Comparison of ENCODE assay signal across 12 mouse cellular contexts in genomic region chr13:63097440-63097930, GRCm38 (mm10).
DNase-seq lines count a peak whose midpoint lies in the region; ATAC-seq and TF ChIP-seq lines count a peak whose summit lies in the region.
"Had no signal": no experiment of that assay in that cellular context is flagged by ENCODE, and none has a peak within 500 bp of the region (broad histone marks: within the 10 kb centered on the region; RNA-seq: fewer than 3 reads in every experiment).

No protein-coding gene starts in this region.

- no peak overlapping the region for H3K9ac ChIP-seq in embryonic facial prominence, embryonic 13.5 days
- peak overlapping the region; percentile 46; the same call in 1 of the 2 replicates for H3K9ac ChIP-seq in liver, adult 2 months (ENCODE audit: low read depth, low read length)
- H3K9ac ChIP-seq in liver, embryonic 11.5 days (ENCODE audit: low read depth, low read length): no peak overlapping the region
- H3K9ac ChIP-seq in stomach, embryonic 14.5 days (replicated peaks; ENCODE audit: low read depth, low read length): no peak overlapping the region
- no peak overlapping the region for H3K9ac ChIP-seq in kidney, embryonic 14.5 days (ENCODE audit: low read depth, low read length)
- H3K9ac ChIP-seq: embryonic facial prominence, embryonic 12.5 days had no signal

- H3K27me3 ChIP-seq in embryonic facial prominence, embryonic 13.5 days: no peaks in the 10 kb centered on the region
- H3K27me3 ChIP-seq in embryonic facial prominence, embryonic 10.5 days (replicated peaks; ENCODE audit: low read depth, poor library complexity, severe bottlenecking): no peaks in the 10 kb centered on the region
- H3K27me3 ChIP-seq in liver, adult 2 months (ENCODE audit: control insufficient read depth, insufficient read depth, low read length): no peaks in the 10 kb centered on the region
- H3K27me3 ChIP-seq in liver, embryonic 11.5 days (replicated peaks; ENCODE audit: control insufficient read depth, insufficient read depth, low read length): no peaks in the 10 kb centered on the region
- H3K27me3 ChIP-seq in stomach, embryonic 14.5 days (ENCODE audit: control insufficient read depth, insufficient read depth, low read length): no peaks in the 10 kb centered on the region
- H3K27me3 ChIP-seq in kidney, embryonic 14.5 days (ENCODE audit: control insufficient read depth, insufficient read depth, low read length): no peaks in the 10 kb centered on the region
- H3K27me3 ChIP-seq: embryonic facial prominence, embryonic 12.5 days had no signal

- no peak overlapping the region for H3K4me2 ChIP-seq in embryonic facial prominence, embryonic 13.5 days
- H3K4me2 ChIP-seq in liver, embryonic 11.5 days: no peak overlapping the region
- no peak overlapping the region for H3K4me2 ChIP-seq in stomach, embryonic 14.5 days (replicated peaks; ENCODE audit: low read depth, low read length)
- H3K4me2 ChIP-seq in kidney, embryonic 14.5 days (replicated peaks; ENCODE audit: low read depth, low read length): no peak overlapping the region
- H3K4me2 ChIP-seq: embryonic facial prominence, embryonic 12.5 days had no signal

- peaks cover 24% of the 10 kb centered on the region for H3K4me1 ChIP-seq in embryonic facial prominence, embryonic 13.5 days
- peaks cover 22% of the 10 kb centered on the region for H3K4me1 ChIP-seq in embryonic facial prominence, embryonic 10.5 days
- H3K4me1 ChIP-seq in liver, adult 2 months (ENCODE audit: control insufficient read depth, insufficient read depth, low read length): peaks cover 12% of the 10 kb centered on the region
- 0 out of 2 replicates have a peak, but pooled peaks cover 3% of the 10 kb centered on the region for H3K4me1 ChIP-seq in liver, embryonic 11.5 days (replicated peaks; ENCODE audit: control insufficient read depth, insufficient read depth, low read length)
- peaks cover 17% of the 10 kb centered on the region for H3K4me1 ChIP-seq in stomach, embryonic 14.5 days (ENCODE audit: control insufficient read depth, insufficient read depth, low read length)
- H3K4me1 ChIP-seq in kidney, embryonic 14.5 days (ENCODE audit: control insufficient read depth, insufficient read depth, low read length): peaks cover 6% of the 10 kb centered on the region; the same call in 1 of the 2 replicates

- no peak for DNase-seq in embryonic facial prominence, embryonic 10.5 days (ENCODE audit: low spot score)
- peak; percentile 24 for DNase-seq in liver, adult 2 months (ENCODE audit: extremely low read depth, low read depth, low spot score)
- no peak for DNase-seq in liver, embryonic 11.5 days (ENCODE audit: low spot score)
- DNase-seq in cerebellum, postnatal 36 days: peak; percentile 35 to 37
- no peak for DNase-seq in right cerebral cortex, postnatal 10 days (ENCODE audit: low spot score in 2 of 2)
- DNase-seq: retina, postnatal 1 day had no signal

- H3K27ac ChIP-seq in embryonic facial prominence, embryonic 13.5 days: 0 out of 2 replicates have a peak overlapping the region, but pooled peaks have one; percentile 4
- no peak overlapping the region for H3K27ac ChIP-seq in embryonic facial prominence, embryonic 10.5 days (replicated peaks)
- H3K27ac ChIP-seq in liver, adult 2 months (replicated peaks; ENCODE audit: insufficient read depth, low read depth, low read length): peak overlapping the region; percentile 77
- H3K27ac ChIP-seq in liver, embryonic 11.5 days (ENCODE audit: low read depth, low read length): no peak overlapping the region
- peak overlapping the region; percentile 78 for H3K27ac ChIP-seq in stomach, embryonic 14.5 days (ENCODE audit: low read length)
- H3K27ac ChIP-seq in kidney, embryonic 14.5 days (ENCODE audit: low read depth, low read length): no peak overlapping the region
- H3K27ac ChIP-seq: embryonic facial prominence, embryonic 12.5 days; heart, embryonic 10.5 days; hindbrain, postnatal 0 days had no signal

- TF ChIP-seq CTCF in liver, adult 2 months (IDR thresholded peaks at IDR 0.05; ENCODE audit: low read depth, low read length): no peak

- WGBS in embryonic facial prominence, embryonic 13.5 days: 63% methylated on average over 8 of the region's 8 CpGs
- 88% methylated on average over 8 of the region's 8 CpGs for WGBS in embryonic facial prominence, embryonic 10.5 days
- WGBS in liver, adult 2 months: 51% methylated on average over 8 of the region's 8 CpGs
- WGBS in liver, embryonic 11.5 days: 85% methylated on average over 8 of the region's 8 CpGs
- 85% methylated on average over 8 of the region's 8 CpGs for WGBS in stomach, embryonic 14.5 days
- WGBS in kidney, embryonic 14.5 days: 89% methylated on average over 8 of the region's 8 CpGs

- no peak for ATAC-seq in embryonic facial prominence, embryonic 13.5 days (ENCODE audit: insufficient number of reproducible peaks, insufficient read depth, low FRiP score, low TSS enrichment, low read depth)
- no peak for ATAC-seq in liver, embryonic 11.5 days (replicated peaks; ENCODE audit: low FRiP score)
- ATAC-seq in stomach, embryonic 14.5 days (ENCODE audit: insufficient number of reproducible peaks, insufficient read depth, low FRiP score, low read depth): no peak
- ATAC-seq in kidney, embryonic 14.5 days (ENCODE audit: low FRiP score, low TSS enrichment): no peak
- ATAC-seq: hindbrain, postnatal 0 days had no signal

- H3K9me3 ChIP-seq in embryonic facial prominence, embryonic 13.5 days: no peaks in the 10 kb centered on the region
- no peaks in the 10 kb centered on the region for H3K9me3 ChIP-seq in embryonic facial prominence, embryonic 10.5 days
- no peaks in the 10 kb centered on the region for H3K9me3 ChIP-seq in liver, embryonic 11.5 days (ENCODE audit: control insufficient read depth, low read length)
- no peaks in the 10 kb centered on the region for H3K9me3 ChIP-seq in stomach, embryonic 14.5 days (ENCODE audit: control insufficient read depth, low read depth, low read length)
- no peaks in the 10 kb centered on the region for H3K9me3 ChIP-seq in kidney, embryonic 14.5 days (ENCODE audit: control insufficient read depth, low read length)
- H3K9me3 ChIP-seq: embryonic facial prominence, embryonic 12.5 days; heart, embryonic 10.5 days had no signal

- H3K79me2 ChIP-seq in liver, adult 2 months (ENCODE audit: control insufficient read depth, insufficient read depth, low read length): no peaks in the 10 kb centered on the region

- no peaks in the 10 kb centered on the region for H3K36me3 ChIP-seq in embryonic facial prominence, embryonic 13.5 days
- no peaks in the 10 kb centered on the region for H3K36me3 ChIP-seq in embryonic facial prominence, embryonic 10.5 days (replicated peaks)
- no peaks in the 10 kb centered on the region for H3K36me3 ChIP-seq in liver, adult 2 months (ENCODE audit: control insufficient read depth, insufficient read depth, low read length)
- H3K36me3 ChIP-seq in liver, embryonic 11.5 days (ENCODE audit: control insufficient read depth, insufficient read depth, low read length): no peaks in the 10 kb centered on the region
- no peaks in the 10 kb centered on the region for H3K36me3 ChIP-seq in stomach, embryonic 14.5 days (ENCODE audit: control insufficient read depth, insufficient read depth, low read length)
- H3K36me3 ChIP-seq in kidney, embryonic 14.5 days (ENCODE audit: control insufficient read depth, insufficient read depth, low read length): no peaks in the 10 kb centered on the region
- H3K36me3 ChIP-seq: embryonic facial prominence, embryonic 12.5 days; heart, embryonic 10.5 days had no signal

- H3K4me3 ChIP-seq in embryonic facial prominence, embryonic 13.5 days: no peak overlapping the region
- H3K4me3 ChIP-seq in embryonic facial prominence, embryonic 10.5 days: no peak overlapping the region
- no peak overlapping the region for H3K4me3 ChIP-seq in liver, adult 2 months (ENCODE audit: insufficient read depth, low read depth, low read length)
- H3K4me3 ChIP-seq in liver, embryonic 11.5 days (ENCODE audit: low read depth, low read length): no peak overlapping the region
- H3K4me3 ChIP-seq in stomach, embryonic 14.5 days (ENCODE audit: low read depth, low read length): no peak overlapping the region
- H3K4me3 ChIP-seq in kidney, embryonic 14.5 days (ENCODE audit: low read length): no peak overlapping the region
- H3K4me3 ChIP-seq: embryonic facial prominence, embryonic 12.5 days; heart, embryonic 10.5 days had no signal

- TF ChIP-seq POLR2A in liver, adult 2 months (IDR thresholded peaks at IDR 0.05; ENCODE audit: extremely low read depth, insufficient read depth, low read length): no peak

Comparison
In these comparisons a context has a peak if more than half of its experiments do, and no peak if none do; other contexts are left out.
1. H3K27ac ChIP-seq: peak in embryonic facial prominence, embryonic 13.5 days (single experiment), liver, adult 2 months (single experiment) and stomach, embryonic 14.5 days (single experiment); none in embryonic facial prominence, embryonic 10.5 days (single experiment), liver, embryonic 11.5 days (single experiment) and kidney, embryonic 14.5 days (single experiment).
2. DNase-seq: peak in liver, adult 2 months (single experiment) and cerebellum, postnatal 36 days (2 of 2); none in embryonic facial prominence, embryonic 10.5 days (single experiment), liver, embryonic 11.5 days (single experiment) and right cerebral cortex, postnatal 10 days (0 of 2).